Mouse (Mus musculus) inflammation-experienced regulatory T-cells, adult 6 months (primary cell): ENCODE measurements around the gene Irs1. TPM values are rescaled to one million over a fixed set of nuclear protein-coding genes. Genes with fewer than 3 reads are reported as not detected.

Experiments
- polyA plus RNA-seq, 3 experiments: library from polyadenylated mRNA; unstranded; fragments of 100-300 nt; shearing (Covaris generic); gene quantifications; one replicate each; pipeline ENCODE4 v1.2.1; 2017

Irs1 gene
- polyA plus RNA-seq, 3 experiments from 2014 or later: not detected

Other genes with a start within 250 kb of the Irs1 start
- gene Gm9747, start 58.3 kb downstream of the Irs1 start, polyA plus RNA-seq: not detected
- 10 to 100 TPM; 15.3 to 21.5 (median 20.5) TPM for gene Rhbdd1, start 25.0 kb upstream of the Irs1 start, polyA plus RNA-seq